21 mouse cellular contexts compared by ENCODE assay signal in the genomic region with DNA sequence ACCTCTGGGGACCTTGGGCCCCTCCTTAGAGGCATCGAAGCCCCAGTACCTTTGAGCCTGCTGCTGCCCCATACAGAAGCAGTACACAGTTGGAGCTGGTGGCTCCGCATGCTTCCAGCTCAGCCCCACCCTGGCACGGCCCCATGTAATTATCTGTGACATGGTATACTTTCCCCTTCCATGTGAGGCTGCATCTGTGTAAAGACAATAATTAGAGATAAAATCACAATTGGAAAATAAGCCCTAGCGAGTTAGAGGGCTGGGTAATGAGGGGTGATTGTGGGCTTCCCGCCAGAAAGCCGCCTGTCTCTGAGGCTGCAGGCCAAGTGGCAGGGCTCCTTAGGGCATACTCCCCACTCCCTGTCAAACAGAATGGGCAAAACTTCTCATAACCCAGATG. TPM values are rescaled to one million over a fixed set of nuclear protein-coding genes. Genes with fewer than 3 reads are reported as not detected.
A peak's percentile ranks its signal among the peaks of the same experiment; 100 is the strongest.
DNase-seq lines count a peak whose midpoint lies in the region; ATAC-seq lines count a peak whose summit lies in the region.
"Had no signal": no experiment of that assay in that cellular context is flagged by ENCODE, and none has a peak within 500 bp of the region (broad histone marks: within the 10 kb centered on the region; RNA-seq: fewer than 3 reads in every experiment).

No protein-coding gene starts in this region.

- H3K4me1 ChIP-seq in hindbrain, embryonic 14.5 days (replicated peaks; ENCODE audit: control insufficient read depth, insufficient read depth, low read length): peaks cover 9% of the 10 kb centered on the region; the same call in 1 of the 2 replicates
- H3K4me1 ChIP-seq in hindbrain, embryonic 10.5 days (replicated peaks): no peaks in the 10 kb centered on the region; the same call in 1 of the 2 replicates
- H3K4me1 ChIP-seq in neural tube, embryonic 13.5 days (replicated peaks): peaks cover 20% of the 10 kb centered on the region
- H3K4me1 ChIP-seq in neural tube, embryonic 15.5 days: peaks cover 22% of the 10 kb centered on the region
- peaks cover 13% of the 10 kb centered on the region for H3K4me1 ChIP-seq in forebrain, embryonic 16.5 days (replicated peaks; ENCODE audit: control insufficient read depth, insufficient read depth, low read length)
- no peaks in the 10 kb centered on the region for H3K4me1 ChIP-seq in liver, embryonic 11.5 days (replicated peaks; ENCODE audit: control insufficient read depth, insufficient read depth, low read length)
- H3K4me1 ChIP-seq: limb, embryonic 10.5 days had no signal

- no peak overlapping the region for H3K27ac ChIP-seq in hindbrain, embryonic 14.5 days
- H3K27ac ChIP-seq in hindbrain, embryonic 10.5 days: no peak overlapping the region
- H3K27ac ChIP-seq in neural tube, embryonic 13.5 days (replicated peaks): peak overlapping the region; percentile 46
- H3K27ac ChIP-seq in neural tube, embryonic 15.5 days (replicated peaks): no peak overlapping the region; the same call in 1 of the 2 replicates
- no peak overlapping the region for H3K27ac ChIP-seq in forebrain, embryonic 16.5 days (ENCODE audit: low read length)
- H3K27ac ChIP-seq in liver, embryonic 11.5 days (ENCODE audit: low read depth, low read length): no peak overlapping the region
- H3K27ac ChIP-seq: gastrocnemius, adult 2 months; limb, embryonic 10.5 days had no signal

- H3K4me3 ChIP-seq in hindbrain, embryonic 14.5 days (replicated peaks; ENCODE audit: low read length): no peak overlapping the region
- H3K4me3 ChIP-seq in hindbrain, embryonic 10.5 days: no peak overlapping the region
- no peak overlapping the region for H3K4me3 ChIP-seq in neural tube, embryonic 13.5 days
- H3K4me3 ChIP-seq in neural tube, embryonic 15.5 days (replicated peaks): no peak overlapping the region
- no peak overlapping the region for H3K4me3 ChIP-seq in forebrain, embryonic 16.5 days (replicated peaks; ENCODE audit: low read length)
- no peak overlapping the region for H3K4me3 ChIP-seq in liver, embryonic 11.5 days (ENCODE audit: low read depth, low read length)
- H3K4me3 ChIP-seq: erythroblast, embryonic 14.5 days; gastrocnemius, adult 2 months; limb, embryonic 10.5 days; myocyte had no signal

- H3K4me2 ChIP-seq in hindbrain, embryonic 14.5 days (replicated peaks): no peak overlapping the region
- H3K4me2 ChIP-seq in neural tube, embryonic 13.5 days: no peak overlapping the region
- no peak overlapping the region for H3K4me2 ChIP-seq in neural tube, embryonic 15.5 days
- no peak overlapping the region for H3K4me2 ChIP-seq in forebrain, embryonic 16.5 days (ENCODE audit: low read length)
- H3K4me2 ChIP-seq in liver, embryonic 11.5 days: no peak overlapping the region
- H3K4me2 ChIP-seq: midbrain, embryonic 11.5 days had no signal

- no peak for DNase-seq in hindbrain, embryonic 14.5 days (ENCODE audit: low spot score)
- no peak for DNase-seq in hindbrain, embryonic 10.5 days (ENCODE audit: low spot score)
- peak; percentile 12 for DNase-seq in brain, embryonic 18.5 days (ENCODE audit: low read depth, low spot score)
- DNase-seq in liver, embryonic 11.5 days (ENCODE audit: low spot score): no peak
- DNase-seq: adrenal gland, adult 8-10 months; cerebellum, adult 9-11 months; gastrocnemius, adult 2 months; heart, postnatal 36 days; kidney, adult 18-20 months; kidney, postnatal 4 days; liver; spleen, adult 18-20 months had no signal

- ATAC-seq in hindbrain, embryonic 14.5 days (ENCODE audit: low FRiP score): peak; percentile 34; the same call in 1 of the 2 replicates
- ATAC-seq in neural tube, embryonic 13.5 days (ENCODE audit: low read depth): peak; percentile 38
- ATAC-seq in neural tube, embryonic 15.5 days (ENCODE audit: low FRiP score): no peak
- peak; percentile 82 for ATAC-seq in forebrain, embryonic 16.5 days
- no peak for ATAC-seq in liver, embryonic 11.5 days (replicated peaks; ENCODE audit: low FRiP score)
- ATAC-seq: activated CD4-positive, CD25-positive, alpha-beta regulatory T cell, adult 4 months; lung, postnatal 0 days had no signal

- H3K36me3 ChIP-seq in hindbrain, embryonic 14.5 days (replicated peaks; ENCODE audit: control insufficient read depth, insufficient read depth): 0 out of 2 replicates have a peak, but pooled peaks cover 15% of the 10 kb centered on the region
- H3K36me3 ChIP-seq in hindbrain, embryonic 10.5 days: peaks cover 42% of the 10 kb centered on the region
- H3K36me3 ChIP-seq in neural tube, embryonic 13.5 days: no peaks in the 10 kb centered on the region
- no peaks in the 10 kb centered on the region for H3K36me3 ChIP-seq in neural tube, embryonic 15.5 days
- H3K36me3 ChIP-seq in forebrain, embryonic 16.5 days (ENCODE audit: control insufficient read depth, insufficient read depth): no peaks in the 10 kb centered on the region
- H3K36me3 ChIP-seq in liver, embryonic 11.5 days (ENCODE audit: control insufficient read depth, insufficient read depth, low read length): no peaks in the 10 kb centered on the region
- H3K36me3 ChIP-seq: limb, embryonic 10.5 days had no signal

- H3K9ac ChIP-seq in hindbrain, embryonic 14.5 days: no peak overlapping the region
- no peak overlapping the region for H3K9ac ChIP-seq in neural tube, embryonic 13.5 days
- no peak overlapping the region for H3K9ac ChIP-seq in neural tube, embryonic 15.5 days (replicated peaks)
- H3K9ac ChIP-seq in forebrain, embryonic 16.5 days (replicated peaks; ENCODE audit: low read depth, low read length): no peak overlapping the region
- H3K9ac ChIP-seq in liver, embryonic 11.5 days (ENCODE audit: low read depth, low read length): no peak overlapping the region

- 54% methylated on average over 6 of the region's 6 CpGs for WGBS in hindbrain, embryonic 14.5 days
- WGBS in hindbrain, embryonic 10.5 days: 88% methylated on average over 6 of the region's 6 CpGs
- WGBS in neural tube, embryonic 13.5 days: 60% methylated on average over 6 of the region's 6 CpGs
- 47% methylated on average over 6 of the region's 6 CpGs for WGBS in neural tube, embryonic 15.5 days
- 26% methylated on average over 6 of the region's 6 CpGs for WGBS in forebrain, embryonic 16.5 days
- 82% methylated on average over 6 of the region's 6 CpGs for WGBS in liver, embryonic 11.5 days

- no peaks in the 10 kb centered on the region for H3K9me3 ChIP-seq in hindbrain, embryonic 14.5 days (ENCODE audit: control insufficient read depth, low read length)
- no peaks in the 10 kb centered on the region for H3K9me3 ChIP-seq in hindbrain, embryonic 10.5 days
- H3K9me3 ChIP-seq in neural tube, embryonic 13.5 days: no peaks in the 10 kb centered on the region
- H3K9me3 ChIP-seq in neural tube, embryonic 15.5 days (replicated peaks): no peaks in the 10 kb centered on the region
- H3K9me3 ChIP-seq in forebrain, embryonic 16.5 days (ENCODE audit: control insufficient read depth, low read length): no peaks in the 10 kb centered on the region
- H3K9me3 ChIP-seq in liver, embryonic 11.5 days (ENCODE audit: control insufficient read depth, low read length): no peaks in the 10 kb centered on the region
- H3K9me3 ChIP-seq: limb, embryonic 10.5 days had no signal

- H3K27me3 ChIP-seq in hindbrain, embryonic 14.5 days (ENCODE audit: control insufficient read depth, insufficient read depth, low read length): no peaks in the 10 kb centered on the region
- H3K27me3 ChIP-seq in hindbrain, embryonic 10.5 days (ENCODE audit: insufficient read depth, poor library complexity, severe bottlenecking): no peaks in the 10 kb centered on the region
- no peaks in the 10 kb centered on the region for H3K27me3 ChIP-seq in neural tube, embryonic 13.5 days
- H3K27me3 ChIP-seq in neural tube, embryonic 15.5 days (replicated peaks): no peaks in the 10 kb centered on the region
- H3K27me3 ChIP-seq in forebrain, embryonic 16.5 days (replicated peaks; ENCODE audit: control insufficient read depth, insufficient read depth, low read length): no peaks in the 10 kb centered on the region
- no peaks in the 10 kb centered on the region for H3K27me3 ChIP-seq in liver, embryonic 11.5 days (replicated peaks; ENCODE audit: control insufficient read depth, insufficient read depth, low read length)

RNA-seq across cellular contexts. Expression of a gene that starts 28.5 kb away (rescaled TPM):
- 23.3 and 24.8 TPM in 2 replicates for polyA plus RNA-seq in hindbrain, embryonic 14.5 days (2014; fragmentation: Nextera tagmentation; extraction: Ambion mirVana)
- 8.7 and 14.1 TPM in 2 replicates for polyA plus RNA-seq in hindbrain, embryonic 10.5 days (2016; fragmentation: Nextera tagmentation; extraction: Ambion mirVana)
- polyA plus RNA-seq in neural tube, embryonic 13.5 days (2015; fragmentation: Nextera tagmentation; extraction: Ambion mirVana): 20.1 and 20.6 TPM in 2 replicates
- polyA plus RNA-seq in neural tube, embryonic 15.5 days (2015; fragmentation: Nextera tagmentation; extraction: Ambion mirVana): 17.5 and 20.2 TPM in 2 replicates
- polyA plus RNA-seq in forebrain, embryonic 16.5 days (2015; fragmentation: Nextera tagmentation; extraction: Ambion mirVana): 22.7 and 26.5 TPM in 2 replicates
- polyA plus RNA-seq in liver, embryonic 11.5 days (2014; fragmentation: Nextera tagmentation; extraction: Ambion mirVana): 0.34 and 0.61 TPM in 2 replicates

RNA-seq across cellular contexts. Expression of a gene that starts 59.7 kb away (rescaled TPM):
- 71.9 and 82.7 TPM in 2 replicates for polyA plus RNA-seq in hindbrain, embryonic 14.5 days (2014; fragmentation: Nextera tagmentation; extraction: Ambion mirVana)
- 60.3 and 69.0 TPM in 2 replicates for polyA plus RNA-seq in hindbrain, embryonic 10.5 days (2016; fragmentation: Nextera tagmentation; extraction: Ambion mirVana)
- polyA plus RNA-seq in neural tube, embryonic 13.5 days (2015; fragmentation: Nextera tagmentation; extraction: Ambion mirVana): 66.8 and 68.9 TPM in 2 replicates
- polyA plus RNA-seq in neural tube, embryonic 15.5 days (2015; fragmentation: Nextera tagmentation; extraction: Ambion mirVana): 67.5 and 70.0 TPM in 2 replicates
- polyA plus RNA-seq in forebrain, embryonic 16.5 days (2015; fragmentation: Nextera tagmentation; extraction: Ambion mirVana): 96.0 and 101 TPM in 2 replicates
- polyA plus RNA-seq in liver, embryonic 11.5 days (2014; fragmentation: Nextera tagmentation; extraction: Ambion mirVana): 37.7 and 41.9 TPM in 2 replicates

Comparison
In these comparisons a context has a peak if more than half of its experiments do, and no peak if none do; other contexts are left out.
1. ATAC-seq: peak in hindbrain, embryonic 14.5 days (single experiment), neural tube, embryonic 13.5 days (single experiment) and forebrain, embryonic 16.5 days (single experiment); none in neural tube, embryonic 15.5 days (single experiment) and liver, embryonic 11.5 days (single experiment).